Comparison of ENCODE assay signal across 8 mouse cellular contexts in genomic region chr2:155381643-155382331, GRCm38 (mm10). TPM values are rescaled to one million over a fixed set of nuclear protein-coding genes. Genes with fewer than 3 reads are reported as not detected.
DNase-seq lines count a peak whose midpoint lies in the region; ATAC-seq lines count a peak whose summit lies in the region.

No protein-coding gene starts in this region.

- peak overlapping the region; percentile 100 for H3K27ac ChIP-seq in hindbrain, embryonic 14.5 days

- peaks cover 50% of the 10 kb centered on the region for H3K4me1 ChIP-seq in hindbrain, embryonic 14.5 days (replicated peaks; ENCODE audit: control insufficient read depth, insufficient read depth, low read length)

- H3K9me3 ChIP-seq in hindbrain, embryonic 14.5 days (ENCODE audit: control insufficient read depth, low read length): no peaks in the 10 kb centered on the region

- peak; percentile 94 for ATAC-seq in hindbrain, embryonic 14.5 days (ENCODE audit: low FRiP score)

- peak overlapping the region; percentile 95 for H3K9ac ChIP-seq in hindbrain, embryonic 14.5 days

- H3K4me2 ChIP-seq in hindbrain, embryonic 14.5 days (replicated peaks): peak overlapping the region; percentile 84

- H3K36me3 ChIP-seq in hindbrain, embryonic 14.5 days (replicated peaks; ENCODE audit: control insufficient read depth, insufficient read depth): peaks cover 16% of the 10 kb centered on the region

- WGBS in hindbrain, embryonic 14.5 days: under 1% methylated on average over 68 of the region's 68 CpGs

- H3K27me3 ChIP-seq in hindbrain, embryonic 14.5 days (ENCODE audit: control insufficient read depth, insufficient read depth, low read length): no peaks in the 10 kb centered on the region

- peak overlapping the region; percentile 80 for H3K4me3 ChIP-seq in hindbrain, embryonic 14.5 days (replicated peaks; ENCODE audit: low read length)

- DNase-seq in NIH3T3 (ENCODE audit: low read depth): peak; percentile 97
- DNase-seq in cerebellum, postnatal 10 days: peak; percentile 99 to 100
- DNase-seq in frontal cortex, postnatal 14 days (ENCODE audit: low spot score in 2 of 2): peak; percentile 95 to 98
- DNase-seq in hindbrain, embryonic 14.5 days (ENCODE audit: low spot score): peak; percentile 99
- peak; percentile 97 to 98 for DNase-seq in layer of hippocampus, postnatal 36 days
- DNase-seq in lung, postnatal 36 days: peak; percentile 99
- peak; percentile 98 for DNase-seq in retina, postnatal 1 day
- peak; percentile 92 to 96 for DNase-seq in urinary bladder, adult 18-20 months (ENCODE audit: low spot score in 2 of 2)

RNA-seq across cellular contexts. Expression of gene Trp53inp2, which starts 0.9 kb away (rescaled TPM):
- polyA plus RNA-seq in hindbrain, embryonic 14.5 days (2014; fragmentation: Nextera tagmentation; extraction: Ambion mirVana): 91.6 and 94.6 TPM in 2 replicates
- 100 to 1,000 TPM; 134 to 140 TPM for total RNA-seq in layer of hippocampus, postnatal 36 days (2021)

RNA-seq across cellular contexts. Expression of gene Pigu, which starts 24.6 kb away (rescaled TPM):
- polyA plus RNA-seq in hindbrain, embryonic 14.5 days (2014; fragmentation: Nextera tagmentation; extraction: Ambion mirVana): 60.7 and 75.0 TPM in 2 replicates
- total RNA-seq in layer of hippocampus, postnatal 36 days (2021): 10 to 100 TPM; 26.7 to 29.0 TPM

Comparison
In these comparisons a context has a peak if more than half of its experiments do, and no peak if none do; other contexts are left out.
1. Peak in every context shown above with its lines: DNase-seq, ATAC-seq, H3K4me3 ChIP-seq and H3K27ac ChIP-seq.